Mouse (Mus musculus): ENCODE measurements around the gene Arl3.

DNA sequence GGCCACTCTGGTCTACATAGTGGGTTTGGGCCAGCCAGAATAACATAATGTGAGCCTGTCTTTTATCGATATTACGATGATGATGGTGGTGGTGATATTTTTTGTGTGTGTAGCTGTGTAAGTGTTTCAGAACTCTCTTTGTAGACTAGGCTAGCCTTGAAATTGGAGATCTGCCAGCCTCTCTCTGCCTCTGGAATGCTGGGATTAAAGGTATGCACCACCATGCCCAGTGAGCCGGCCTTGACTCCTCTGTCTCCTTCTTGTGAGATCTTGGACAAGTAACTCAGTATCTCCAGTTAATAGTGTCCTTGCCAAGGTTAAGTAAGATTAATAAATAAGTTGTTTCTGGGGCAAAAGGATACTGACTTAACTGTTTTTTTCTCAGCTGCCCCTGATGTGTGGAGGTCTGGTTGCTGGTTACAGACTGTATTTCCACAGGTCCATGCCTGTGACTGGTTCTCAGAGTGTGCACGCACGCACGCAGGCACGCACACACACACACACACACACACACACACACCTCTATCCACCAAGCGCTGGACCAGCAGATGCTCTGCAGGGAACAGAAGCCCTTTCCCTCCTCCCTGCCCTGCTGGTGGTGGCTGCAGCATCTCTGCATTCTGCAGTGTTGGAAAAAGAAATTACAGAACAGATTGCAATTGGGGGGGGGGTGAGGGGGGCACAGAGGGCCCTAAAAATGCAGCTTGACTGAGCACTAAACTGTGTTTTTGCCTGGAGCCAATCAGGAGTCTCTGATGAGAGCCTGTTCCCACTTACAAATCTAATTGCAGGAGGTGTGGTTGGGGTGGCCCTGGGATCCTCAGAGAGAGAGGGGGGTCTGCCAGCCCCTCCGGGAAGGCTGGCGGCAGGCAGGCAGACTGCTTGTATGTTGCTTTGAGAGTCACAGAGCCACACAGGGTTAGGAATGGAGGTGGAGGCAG lies 47.0 kb downstream of the Arl3 start:
- TF ChIP-seq CTCF (IDR thresholded peaks at IDR 0.05; ENCODE audit: low read depth) = no peak
- TF ChIP-seq EP300 (optimal IDR thresholded peaks at IDR 0.05) = no peak

Measured in stomach, postnatal 0 days (tissue).